Mouse (Mus musculus) brain, embryonic 14.5 days (tissue): Measurements from ENCODE around the gene Usp45.

ENCODE experiments used
- CTCF ChIP-seq: fragments of 200-500 bp; IDR thresholded peaks from 2 replicates; pipeline ENCODE4 v1.5.1; 2012; ENCODE audit warnings: inconsistent platforms, mild to moderate bottlenecking, moderate library complexity, borderline replicate concordance; ENCODE audit not compliant: insufficient read depth, insufficient read length; ENCODE audit errors: extremely low read depth
- POLR2A ChIP-seq: fragments of 200-500 bp; IDR thresholded peaks from 2 replicates; pipeline ENCODE4 v1.6.1; 2012; ENCODE audit warnings: mild to moderate bottlenecking, inconsistent platforms, borderline replicate concordance; ENCODE audit not compliant: poor library complexity, insufficient read depth, insufficient read length, severe bottlenecking; ENCODE audit errors: extremely low read depth

- TF ChIP-seq CTCF = no peak
- no peak for TF ChIP-seq POLR2A
Observed at GRCm38 (mm10) chr4:21786268-21786667, 19.3 kb downstream of the Usp45 start.
